Mouse (Mus musculus) ovary, postnatal 14 days (tissue): ENCODE measurements around the gene Bmp6.

Experiments
- DNase-seq: peaks from one replicate; pipeline ENCODE4 v3.0.0; 2022; ENCODE audit warnings: low spot score

Gene Bmp6

DNA sequence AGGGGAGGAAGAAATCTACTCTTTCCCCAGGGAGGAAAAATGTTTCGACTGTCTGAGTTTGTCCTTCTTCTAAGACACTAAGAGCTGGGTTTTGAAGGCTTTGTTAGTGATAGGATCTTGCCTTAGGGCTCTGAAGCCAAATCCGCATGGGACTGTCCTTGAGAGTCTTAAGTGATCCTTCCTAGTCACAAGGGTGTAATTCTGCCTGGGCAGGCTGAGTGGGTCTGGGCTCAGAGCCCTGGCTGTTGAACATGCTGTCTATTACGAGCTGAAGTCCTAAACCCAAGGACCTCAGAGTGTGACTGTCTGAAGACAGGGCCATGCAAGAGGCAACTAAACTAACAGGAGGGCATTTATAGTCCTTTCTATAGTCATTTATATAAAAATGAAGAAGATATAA lies 200.6 kb downstream of the Bmp6 start:
- no peak for DNase-seq

DNA sequence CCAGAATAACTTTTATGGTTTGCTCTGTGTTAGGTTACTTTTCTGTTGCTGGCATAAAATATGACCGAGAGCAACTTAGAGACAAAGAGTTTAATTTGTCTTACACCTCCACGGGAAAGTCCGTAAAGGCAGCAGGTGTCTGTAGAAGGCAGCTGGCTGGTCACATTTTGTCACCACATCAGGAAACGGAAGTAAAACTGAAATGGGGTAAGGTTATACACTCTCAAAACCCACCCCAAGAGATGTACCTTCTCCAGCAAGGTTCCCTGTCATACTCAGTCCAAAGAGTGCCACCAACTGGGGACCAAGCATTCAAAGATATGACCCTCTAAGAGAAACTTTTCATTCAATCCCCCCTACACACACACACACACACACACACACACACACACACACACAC lies 201.8 kb downstream of the Bmp6 start:
- DNase-seq, result no peak

DNA sequence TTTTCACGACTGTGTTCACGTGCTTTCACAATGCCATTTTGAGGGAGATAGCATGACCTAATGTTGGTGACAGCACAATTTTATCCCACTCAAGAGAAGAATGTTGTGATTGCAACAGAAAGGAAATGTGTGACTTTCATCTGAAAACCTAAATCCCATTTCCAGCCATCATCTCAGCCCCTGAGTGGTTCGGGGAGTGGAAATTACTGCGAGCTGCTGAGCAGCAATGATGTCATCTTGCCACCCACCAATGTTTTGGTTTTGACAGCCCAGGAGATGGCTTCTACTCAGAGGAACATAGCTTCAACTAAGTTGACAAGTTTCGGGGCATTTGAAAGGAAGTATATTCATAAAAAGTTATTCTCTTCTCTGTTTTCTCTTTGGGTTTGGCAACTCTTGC lies 202.8 kb downstream of the Bmp6 start:
- no peak for DNase-seq

DNA sequence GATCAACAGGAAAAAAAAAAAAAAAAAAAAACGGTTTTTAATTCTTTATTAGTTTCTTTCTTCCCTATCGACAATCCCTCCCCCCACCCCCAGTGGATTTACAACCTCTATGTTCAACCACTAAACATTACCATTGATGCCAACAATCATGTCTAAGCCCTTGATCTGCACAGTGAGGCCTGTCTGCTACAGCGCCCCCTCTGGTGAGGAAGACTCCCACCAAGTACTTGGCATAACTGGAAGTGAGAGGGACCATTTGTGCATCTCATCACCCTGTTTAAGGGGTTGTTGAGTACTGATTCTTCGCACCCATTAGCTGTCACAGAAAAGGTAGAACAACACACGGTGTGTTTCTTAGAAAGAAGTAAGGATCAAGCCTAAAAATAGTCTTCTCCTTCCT lies 203.8 kb downstream of the Bmp6 start:
- no peak for DNase-seq
